Mouse (Mus musculus): Measurements from ENCODE around the gene Ttyh3. TPM values are rescaled to one million over a fixed set of nuclear protein-coding genes. Genes with fewer than 3 reads are reported as not detected.
A peak's percentile ranks its signal among the peaks of the same experiment; 100 is the strongest.

Gene Ttyh3
- polyA plus RNA-seq, 1 experiment from 2014 or later: 5.2 TPM

- DNase-seq: peak; percentile 73
- peaks cover 10% of the 10 kb centered on the region for H3K4me1 ChIP-seq (ENCODE audit: insufficient read depth)
- peak; percentile 82 for TF ChIP-seq CTCF (IDR thresholded peaks at IDR 0.05; ENCODE audit: low read depth)
- no peak for TF ChIP-seq EP300 (IDR thresholded peaks at IDR 0.05; ENCODE audit: low read depth)
- no peaks in the 10 kb centered on the region for H3K27me3 ChIP-seq (ENCODE audit: insufficient read depth, low read length)
- H3K9me3 ChIP-seq (ENCODE audit: low read length): no peaks in the 10 kb centered on the region; the same call in 1 of the 2 replicates
- no peak overlapping the region for H3K4me2 ChIP-seq (ENCODE audit: low read depth, low read length)
- ATAC-seq: peak; percentile 51; the same call in 1 of the 2 replicates
- H3K9ac ChIP-seq (replicated peaks): no peak overlapping the region
- WGBS (ENCODE audit: insufficient replicate concordance): 40% methylated on average over 7 of the region's 7 CpGs
- H3K4me3 ChIP-seq (ENCODE audit: low read depth, low read length): no peak overlapping the region
- 0 out of 2 replicates have a peak overlapping the region, but pooled peaks have one; percentile 35 for H3K27ac ChIP-seq (ENCODE audit: low read depth)
- H3K36me3 ChIP-seq (replicated peaks; ENCODE audit: insufficient read depth, low read length): peaks cover 6% of the 10 kb centered on the region
Measured at GRCm38 (mm10) chr5:140663621-140664180, 14.9 kb upstream of the Ttyh3 start.

GRCm38 (mm10) chr5:140662741-140663592 is 14.1 kb upstream of the Ttyh3 start:
- H3K4me2 ChIP-seq (ENCODE audit: low read depth, low read length): peak overlapping the region; percentile 26; the same call in 1 of the 2 replicates
- H3K9me3 ChIP-seq (ENCODE audit: low read length): no peaks in the 10 kb centered on the region
- ATAC-seq (peak; percentile 58), DNase-seq (no peak)
- H3K4me3 ChIP-seq (ENCODE audit: low read depth, low read length): no peak overlapping the region
- H3K4me1 ChIP-seq (ENCODE audit: insufficient read depth): peaks cover 10% of the 10 kb centered on the region
- no peak for TF ChIP-seq EP300 (IDR thresholded peaks at IDR 0.05; ENCODE audit: low read depth)
- no peak for TF ChIP-seq CTCF (IDR thresholded peaks at IDR 0.05; ENCODE audit: low read depth)
- H3K27me3 ChIP-seq (ENCODE audit: insufficient read depth, low read length): no peaks in the 10 kb centered on the region
- peaks cover 4% of the 10 kb centered on the region; the same call in 1 of the 2 replicates for H3K36me3 ChIP-seq (replicated peaks; ENCODE audit: insufficient read depth, low read length)
- H3K27ac ChIP-seq (ENCODE audit: low read depth): peak overlapping the region; percentile 35; the same call in 1 of the 2 replicates
- WGBS (ENCODE audit: insufficient replicate concordance): 45% methylated on average over 17 of the region's 17 CpGs
- no peak overlapping the region for H3K9ac ChIP-seq (replicated peaks)

- Histone ChIP-seq H3K9me3 (ENCODE audit: low read length) (no peaks in the 10 kb centered on the region), H3K4me2 (ENCODE audit: low read depth, low read length) (0 out of 2 replicates have a peak overlapping the region, but pooled peaks have one; percentile 26), H3K9ac (replicated peaks) (no peak overlapping the region), H3K4me3 (ENCODE audit: low read depth, low read length) (no peak overlapping the region), H3K4me1 (ENCODE audit: insufficient read depth) (peaks cover 10% of the 10 kb centered on the region), H3K36me3 (replicated peaks; ENCODE audit: insufficient read depth, low read length) (peaks cover 4% of the 10 kb centered on the region; the same call in 1 of the 2 replicates), H3K27me3 (ENCODE audit: insufficient read depth, low read length) (no peaks in the 10 kb centered on the region), H3K27ac (ENCODE audit: low read depth) (peak overlapping the region; percentile 22; the same call in 1 of the 2 replicates)
- 54% methylated on average over 12 of the region's 12 CpGs for WGBS (ENCODE audit: insufficient replicate concordance)
- DNase-seq (no peak), ATAC-seq (no peak)
- no peak for TF ChIP-seq CTCF (IDR thresholded peaks at IDR 0.05; ENCODE audit: low read depth)
- TF ChIP-seq EP300 (IDR thresholded peaks at IDR 0.05; ENCODE audit: low read depth): no peak
Measured at GRCm38 (mm10) chr5:140661875-140662643, 13.2 kb upstream of the Ttyh3 start.

GRCm38 (mm10) chr5:140661427-140661826 is 12.6 kb upstream of the Ttyh3 start:
- Histone ChIP-seq H3K27me3 (ENCODE audit: insufficient read depth, low read length) (no peaks in the 10 kb centered on the region), H3K27ac (ENCODE audit: low read depth) (no peak overlapping the region), H3K9ac (replicated peaks) (no peak overlapping the region), H3K4me1 (ENCODE audit: insufficient read depth) (peaks cover 10% of the 10 kb centered on the region), H3K36me3 (replicated peaks; ENCODE audit: insufficient read depth, low read length) (peaks cover 4% of the 10 kb centered on the region; the same call in 1 of the 2 replicates), H3K4me3 (ENCODE audit: low read depth, low read length) (no peak overlapping the region), H3K9me3 (ENCODE audit: low read length) (no peaks in the 10 kb centered on the region), H3K4me2 (ENCODE audit: low read depth, low read length) (no peak overlapping the region)
- TF ChIP-seq CTCF (IDR thresholded peaks at IDR 0.05; ENCODE audit: low read depth): no peak
- TF ChIP-seq EP300 (IDR thresholded peaks at IDR 0.05; ENCODE audit: low read depth): no peak
- 74% methylated on average over 8 of the region's 8 CpGs for WGBS (ENCODE audit: insufficient replicate concordance)
- DNase-seq (no peak), ATAC-seq (no peak)

- Histone ChIP-seq H3K4me3 (ENCODE audit: low read depth, low read length) (no peak overlapping the region), H3K27me3 (ENCODE audit: insufficient read depth, low read length) (no peaks in the 10 kb centered on the region), H3K36me3 (replicated peaks; ENCODE audit: insufficient read depth, low read length) (peaks cover 2% of the 10 kb centered on the region; the same call in 1 of the 2 replicates), H3K4me2 (ENCODE audit: low read depth, low read length) (no peak overlapping the region), H3K27ac (ENCODE audit: low read depth) (no peak overlapping the region), H3K9me3 (ENCODE audit: low read length) (no peaks in the 10 kb centered on the region), H3K9ac (replicated peaks) (no peak overlapping the region), H3K4me1 (ENCODE audit: insufficient read depth) (peaks cover 10% of the 10 kb centered on the region)
- DNase-seq: no peak
- 80% methylated on average over 1 of the region's 1 CpGs for WGBS (ENCODE audit: insufficient replicate concordance)
- TF ChIP-seq CTCF (IDR thresholded peaks at IDR 0.05; ENCODE audit: low read depth) (no peak), EP300 (IDR thresholded peaks at IDR 0.05; ENCODE audit: low read depth) (no peak)
- ATAC-seq: no peak
Measured at GRCm38 (mm10) chr5:140660398-140660797, 11.6 kb upstream of the Ttyh3 start.

Data from liver, postnatal 0 days (tissue).